Mouse (Mus musculus) urinary bladder, adult 2 months (tissue): Measurements from ENCODE around the gene Tas2r143. TPM values are rescaled to one million over a fixed set of nuclear protein-coding genes. Genes with fewer than 3 reads are reported as not detected.

Source experiments
- DNase-seq: peaks from one replicate; pipeline ENCODE4 v3.0.0; 2022; ENCODE audit warnings: low spot score
- polyA plus RNA-seq: library from polyadenylated mRNA; depleted of rRNA; stranded (reverse); fragments of >200 nt; gene quantifications from 2 replicates; pipeline ENCODE4 v1.2.3, GENCODE M21; 2012; rRNA removed

Gene Tas2r143
- polyA plus RNA-seq, result 0.47 and 0.49 TPM in 2 replicates

DNA sequence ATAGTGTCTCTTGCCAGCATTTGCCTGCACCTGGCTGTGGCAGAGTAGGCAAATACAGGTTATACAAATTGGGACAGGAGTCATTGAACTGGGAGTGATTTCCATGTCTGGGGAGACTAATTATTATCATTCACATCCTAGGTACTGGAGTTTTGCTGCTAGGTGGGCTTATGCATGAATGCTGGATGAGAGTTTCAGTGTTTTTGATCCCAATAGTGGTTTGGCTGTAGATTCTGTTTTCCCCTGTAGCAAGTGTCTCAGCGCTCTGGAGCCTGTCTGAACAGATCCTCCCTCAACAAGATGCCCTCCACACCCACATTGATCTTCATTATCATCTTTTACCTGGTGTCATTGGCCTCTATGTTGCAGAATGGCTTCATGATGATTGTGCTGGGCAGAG lies at the start of gene Tas2r143:
Tas2r143 (plus strand) TSS at position 301 of the 400 bp plus-strand sequence.
- DNase-seq, result no peak

DNA sequence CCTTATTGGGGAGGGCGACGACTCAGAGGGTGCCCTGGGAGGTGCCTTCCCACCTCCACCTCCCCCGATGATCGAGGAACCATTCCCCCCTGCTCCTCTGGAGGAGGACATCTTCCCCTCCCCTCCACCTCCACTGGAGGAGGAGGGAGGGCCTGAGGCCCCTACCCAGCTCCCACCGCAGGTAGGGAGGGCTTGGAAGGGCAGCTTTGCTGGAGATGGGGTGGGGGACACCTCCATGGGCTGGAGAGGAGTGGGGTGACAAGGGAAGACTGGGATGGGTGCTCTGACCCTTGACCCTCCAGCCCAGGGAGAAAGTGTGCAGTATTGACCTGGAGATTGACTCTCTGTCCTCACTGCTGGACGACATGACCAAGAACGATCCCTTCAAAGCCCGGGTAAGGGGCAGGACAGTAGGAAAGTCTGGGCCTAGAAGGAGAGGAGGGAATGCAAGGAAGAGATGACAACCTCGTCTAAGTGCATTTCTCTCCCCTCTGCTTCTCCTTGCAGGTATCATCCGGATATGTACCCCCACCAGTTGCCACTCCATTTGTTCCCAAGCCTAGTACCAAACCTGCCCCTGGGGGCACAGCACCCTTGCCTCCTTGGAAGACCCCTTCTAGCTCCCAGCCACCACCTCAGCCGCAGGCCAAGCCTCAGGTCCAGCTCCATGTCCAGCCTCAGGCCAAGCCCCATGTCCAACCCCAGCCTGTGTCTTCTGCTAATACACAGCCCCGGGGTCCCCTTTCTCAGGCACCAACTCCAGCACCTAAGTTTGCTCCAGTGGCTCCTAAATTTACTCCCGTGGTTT lies 48.9 kb upstream of the Tas2r143 start:
- DNase-seq, result no peak

DNA sequence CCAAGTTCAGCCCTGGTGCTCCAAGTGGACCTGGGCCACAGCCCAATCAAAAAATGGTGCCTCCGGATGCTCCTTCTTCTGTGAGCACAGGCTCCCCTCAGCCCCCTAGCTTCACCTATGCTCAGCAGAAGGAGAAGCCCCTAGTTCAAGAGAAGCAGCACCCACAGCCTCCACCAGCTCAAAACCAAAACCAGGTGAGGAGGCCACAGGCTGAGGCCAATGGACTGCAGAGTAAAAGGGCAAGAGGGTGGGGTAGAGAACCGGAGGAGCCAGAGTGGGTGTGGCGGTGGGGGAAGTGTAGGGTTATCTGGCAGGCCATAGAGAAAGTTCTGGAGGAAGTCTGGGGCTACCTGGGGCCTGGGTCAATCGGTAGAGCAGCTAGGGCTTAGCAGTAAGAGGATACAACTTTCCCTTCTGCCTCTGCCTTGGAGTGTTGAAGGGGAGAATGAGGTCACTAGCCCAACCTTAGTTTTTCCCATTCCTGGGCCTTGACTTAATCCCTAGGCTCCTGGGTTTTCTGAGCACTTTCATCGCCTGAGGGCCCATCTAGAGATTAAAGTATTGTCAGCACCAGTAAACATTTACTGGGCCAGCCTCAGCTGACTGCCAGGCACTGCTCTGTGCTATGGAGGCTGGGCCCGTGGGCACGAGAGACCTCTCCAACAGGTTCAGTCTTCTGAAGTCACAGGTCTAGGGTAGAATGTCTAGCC lies 48.1 kb upstream of the Tas2r143 start:
- DNase-seq, result no peak

GRCm38 (mm10) chr6:42352486-42352846 lies 47.6 kb upstream of the Tas2r143 start:
- DNase-seq, result no peak

DNA sequence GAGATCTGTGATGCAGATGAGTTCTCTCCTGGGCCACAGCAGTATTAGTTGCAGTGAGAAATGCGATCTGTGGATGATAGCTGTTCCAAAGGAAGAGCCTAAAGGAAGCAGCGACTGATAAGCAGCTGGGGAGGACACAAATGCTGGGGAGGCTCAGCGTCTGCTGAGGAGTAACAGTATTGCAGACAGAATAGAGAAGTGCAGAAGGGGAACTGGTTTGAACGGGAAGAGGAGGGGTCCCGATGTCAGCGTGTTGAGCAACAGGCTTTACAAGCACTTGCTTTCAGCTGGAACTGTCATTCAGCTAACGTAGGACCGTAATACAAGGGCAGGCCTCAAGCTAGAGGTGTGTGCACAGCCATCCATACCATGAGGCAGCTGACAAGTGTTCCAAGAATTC lies 46.9 kb upstream of the Tas2r143 start:
- DNase-seq, result no peak

GRCm38 (mm10) chr6:42354076-42355019 lies 45.7 kb upstream of the Tas2r143 start:
- no peak for DNase-seq

DNA sequence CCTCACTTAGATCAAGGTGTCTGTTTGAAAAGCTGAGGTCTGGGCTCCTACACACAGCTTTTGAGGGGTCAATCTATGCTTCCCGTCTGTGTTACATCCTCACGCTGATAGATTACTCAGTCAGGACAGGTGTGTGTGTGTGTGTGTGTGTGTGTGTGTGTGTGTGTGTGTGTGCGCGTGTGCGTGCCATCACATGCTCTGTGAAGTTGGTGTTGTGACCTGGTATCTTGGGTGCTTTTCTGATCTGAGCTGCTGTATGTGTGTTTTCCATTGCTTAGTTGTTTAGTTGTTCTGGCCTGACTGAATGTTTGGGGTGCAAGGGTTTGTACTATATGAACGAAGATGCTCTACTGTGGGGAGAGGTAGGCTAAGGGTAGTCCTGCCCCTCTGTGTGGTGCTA lies 44.7 kb upstream of the Tas2r143 start:
- no peak for DNase-seq

DNA sequence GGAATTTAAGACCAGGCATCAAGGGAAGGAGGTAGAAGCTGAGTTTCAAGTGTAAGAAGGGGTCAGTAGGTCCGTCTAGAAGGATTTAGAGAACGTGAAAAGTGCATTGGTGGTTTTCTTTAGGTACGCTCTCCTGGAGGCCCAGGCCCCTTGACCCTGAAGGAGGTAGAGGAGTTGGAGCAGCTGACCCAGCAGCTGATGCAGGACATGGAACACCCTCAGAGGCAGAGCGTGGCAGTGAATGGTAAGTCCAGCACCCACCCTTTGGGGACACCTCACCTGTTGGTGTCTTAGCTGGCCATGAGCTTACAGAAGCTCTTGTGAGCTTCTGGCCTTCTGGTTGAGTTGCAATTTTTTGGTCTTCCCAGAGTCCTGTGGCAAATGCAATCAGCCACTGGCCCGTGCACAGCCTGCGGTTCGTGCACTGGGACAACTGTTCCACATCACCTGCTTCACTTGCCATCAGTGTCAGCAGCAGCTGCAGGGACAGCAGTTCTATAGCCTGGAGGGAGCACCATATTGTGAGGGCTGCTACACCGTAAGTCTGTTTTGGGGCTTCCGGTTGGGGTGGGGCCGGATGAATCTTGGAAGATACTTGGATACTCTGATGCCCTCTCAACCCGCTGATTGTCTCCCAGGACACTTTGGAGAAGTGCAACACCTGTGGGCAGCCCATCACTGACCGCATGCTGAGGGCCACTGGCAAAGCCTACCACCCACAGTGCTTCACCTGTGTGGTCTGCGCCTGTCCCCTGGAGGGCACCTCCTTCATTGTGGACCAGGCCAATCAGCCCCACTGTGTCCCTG lies 44.0 kb upstream of the Tas2r143 start:
- no peak for DNase-seq

GRCm38 (mm10) chr6:42356913-42357312 lies 43.1 kb upstream of the Tas2r143 start:
- DNase-seq, result no peak

DNA sequence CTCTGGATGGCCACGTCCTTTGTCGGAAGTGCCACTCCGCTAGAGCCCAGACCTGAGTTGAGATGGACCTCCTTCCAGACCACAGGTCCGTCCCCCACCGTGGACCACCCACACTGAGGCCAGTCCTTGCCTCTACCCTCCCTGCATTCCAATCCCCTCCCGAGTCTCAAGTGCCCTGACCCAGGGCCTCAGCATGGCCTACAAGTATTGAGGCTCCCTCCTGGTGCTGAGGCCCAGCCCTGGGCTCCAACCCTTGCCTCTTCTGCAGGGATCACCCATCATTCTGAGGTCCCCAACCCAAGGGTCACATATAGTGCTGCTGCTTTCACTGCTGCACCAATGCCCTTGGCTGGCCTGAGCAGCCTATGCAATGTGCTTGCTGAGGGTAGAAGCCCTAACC lies 42.1 kb upstream of the Tas2r143 start:
- no peak for DNase-seq

DNA sequence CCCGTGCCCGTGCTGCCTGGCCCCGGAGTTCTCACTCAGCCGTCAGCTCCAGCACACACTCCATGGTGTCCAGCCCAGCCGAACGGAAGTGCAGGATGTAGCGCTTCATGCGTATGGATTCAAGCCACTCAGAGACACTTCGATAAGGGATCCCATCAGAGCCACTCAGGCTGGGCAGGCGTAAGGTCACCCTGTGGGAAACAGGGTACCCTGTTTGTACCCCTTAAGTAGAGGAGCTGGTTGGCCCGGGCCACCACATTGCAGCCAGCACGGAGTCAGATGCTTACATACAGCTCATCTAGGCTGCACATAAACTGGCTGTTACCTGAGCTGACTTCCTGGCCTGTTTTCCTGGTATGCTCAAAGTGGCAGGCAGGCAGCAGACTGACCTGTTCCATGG lies 41.1 kb upstream of the Tas2r143 start:
- no peak for DNase-seq

DNA sequence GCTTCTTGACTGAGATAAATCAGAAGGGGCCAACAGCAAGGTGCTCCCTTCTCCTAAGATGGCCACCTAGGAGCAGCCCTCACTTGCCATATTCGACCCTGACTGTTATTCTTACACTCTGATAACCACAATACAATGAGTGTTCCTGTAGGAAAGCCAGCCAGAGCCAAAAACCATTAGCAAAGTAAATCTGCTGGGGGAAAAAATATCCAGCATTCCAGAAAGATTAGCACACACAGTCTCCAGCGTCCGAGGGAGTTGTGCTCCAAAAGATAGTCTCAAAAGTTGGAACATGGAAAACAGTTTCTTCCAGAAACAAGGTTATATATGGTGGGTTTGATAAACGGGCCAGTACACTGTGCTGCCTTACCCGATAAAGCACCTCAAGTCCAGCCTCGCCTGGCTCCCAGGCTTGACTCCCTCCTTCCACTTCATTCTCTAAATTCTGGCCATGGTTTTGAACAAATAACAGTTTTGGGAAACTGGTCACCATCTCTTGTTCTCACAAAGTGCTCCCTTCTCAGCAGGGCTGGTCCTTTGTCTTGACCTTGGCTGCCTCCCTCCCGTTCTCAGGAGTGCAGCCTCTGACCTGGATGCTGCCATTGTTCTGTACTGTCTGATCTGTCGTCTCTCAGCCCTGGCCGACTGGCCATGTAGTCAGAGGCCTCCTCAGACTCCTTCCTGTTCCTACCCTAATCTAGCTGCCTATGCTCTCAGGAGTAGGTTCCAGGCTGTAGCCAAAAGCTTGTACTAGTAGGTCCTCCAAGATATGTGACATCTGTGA lies 40.5 kb upstream of the Tas2r143 start:
- DNase-seq, result no peak

- DNase-seq, result no peak
These were observed 39.7 kb upstream of the Tas2r143 start for GRCm38 (mm10) chr6:42360231-42360840.

- no peak for DNase-seq
These were observed 38.8 kb upstream of the Tas2r143 start for GRCm38 (mm10) chr6:42361041-42361895.

GRCm38 (mm10) chr6:42362074-42362473 lies 38.0 kb upstream of the Tas2r143 start:
- DNase-seq, result no peak

GRCm38 (mm10) chr6:42362497-42362896 lies 37.5 kb upstream of the Tas2r143 start:
- no peak for DNase-seq

GRCm38 (mm10) chr6:42362974-42363373 lies 37.1 kb upstream of the Tas2r143 start:
- DNase-seq, result no peak

DNA sequence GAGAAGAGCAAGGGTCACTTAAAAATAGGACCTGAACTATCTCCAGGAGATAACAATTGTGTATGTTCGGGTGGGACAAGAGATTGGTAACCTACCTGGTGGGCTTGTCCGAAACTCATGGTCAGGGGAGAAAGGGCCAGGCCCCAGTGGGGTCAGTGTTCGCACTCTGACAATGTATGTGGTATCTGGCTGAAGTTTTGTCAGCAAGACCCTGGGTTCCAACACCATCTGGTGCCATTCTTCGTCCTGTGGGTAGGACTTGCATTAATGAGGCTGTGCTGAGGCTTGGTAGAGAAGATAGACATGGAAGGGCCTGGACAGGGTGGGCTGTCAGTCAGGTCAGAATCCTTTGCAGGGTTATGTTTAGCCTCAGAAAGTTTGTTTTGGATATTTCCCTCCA lies 36.0 kb upstream of the Tas2r143 start:
- DNase-seq, result no peak

- DNase-seq, result no peak
These were observed 35.4 kb upstream of the Tas2r143 start for GRCm38 (mm10) chr6:42364607-42365006.
